17 mouse cellular contexts compared by ENCODE assay signal in genomic region chr2:160503597-160504393, GRCm38 (mm10).
DNase-seq lines count a peak whose midpoint lies in the region; ATAC-seq and TF ChIP-seq lines count a peak whose summit lies in the region.
"Had no signal": no experiment of that assay in that cellular context is flagged by ENCODE, and none has a peak within 500 bp of the region (broad histone marks: within the 10 kb centered on the region; RNA-seq: fewer than 3 reads in every experiment).

No protein-coding gene starts in this region.

- H3K4me3 ChIP-seq in hindbrain, embryonic 11.5 days (ENCODE audit: low read depth, low read length), result no peak overlapping the region
- H3K4me3 ChIP-seq in neural tube, embryonic 12.5 days, result no peak overlapping the region
- no peak overlapping the region for H3K4me3 ChIP-seq in liver, postnatal 0 days (ENCODE audit: low read depth, low read length)
- H3K4me3 ChIP-seq in lung, postnatal 0 days (ENCODE audit: low read depth, low read length), result no peak overlapping the region
- H3K4me3 ChIP-seq: heart, embryonic 12.5 days; midbrain, embryonic 10.5 days had no signal

- H3K4me1 ChIP-seq in hindbrain, embryonic 11.5 days (replicated peaks; ENCODE audit: control insufficient read depth, insufficient read depth, low read length), result no peaks in the 10 kb centered on the region
- H3K4me1 ChIP-seq in neural tube, embryonic 12.5 days, result peaks cover 9% of the 10 kb centered on the region
- H3K4me1 ChIP-seq in liver, postnatal 0 days (ENCODE audit: insufficient read depth), result no peaks in the 10 kb centered on the region
- H3K4me1 ChIP-seq in lung, postnatal 0 days (ENCODE audit: insufficient read depth, low read depth, low read length), result no peaks in the 10 kb centered on the region
- H3K4me1 ChIP-seq: heart, embryonic 12.5 days had no signal

- no peak overlapping the region for H3K27ac ChIP-seq in hindbrain, embryonic 11.5 days (ENCODE audit: low read depth, low read length)
- H3K27ac ChIP-seq in neural tube, embryonic 12.5 days, result no peak overlapping the region
- H3K27ac ChIP-seq in liver, postnatal 0 days (ENCODE audit: low read depth), result no peak overlapping the region
- no peak overlapping the region for H3K27ac ChIP-seq in lung, postnatal 0 days (ENCODE audit: low read length)
- H3K27ac ChIP-seq: midbrain, embryonic 10.5 days had no signal

- no peak for TF ChIP-seq EP300 in liver, postnatal 0 days (IDR thresholded peaks at IDR 0.05; ENCODE audit: low read depth)
- TF ChIP-seq EP300 in lung, postnatal 0 days (IDR thresholded peaks at IDR 0.05), result no peak

- WGBS in hindbrain, embryonic 11.5 days, result 42% methylated on average over 16 of the region's 16 CpGs
- WGBS in neural tube, embryonic 12.5 days, result 12% methylated on average over 16 of the region's 16 CpGs
- WGBS in liver, postnatal 0 days (ENCODE audit: insufficient replicate concordance), result 74% methylated on average over 16 of the region's 16 CpGs
- WGBS in lung, postnatal 0 days, result 63% methylated on average over 16 of the region's 16 CpGs

- H3K9me3 ChIP-seq in hindbrain, embryonic 11.5 days (ENCODE audit: control insufficient read depth, low read length), result no peaks in the 10 kb centered on the region
- H3K9me3 ChIP-seq in neural tube, embryonic 12.5 days, result no peaks in the 10 kb centered on the region
- H3K9me3 ChIP-seq in liver, postnatal 0 days (ENCODE audit: low read length), result no peaks in the 10 kb centered on the region
- H3K9me3 ChIP-seq in lung, postnatal 0 days (ENCODE audit: low read length), result no peaks in the 10 kb centered on the region
- H3K9me3 ChIP-seq: heart, embryonic 12.5 days; midbrain, embryonic 10.5 days had no signal

- peak; percentile 21 to 28 for DNase-seq in cerebellum, postnatal 10 days
- no peak for DNase-seq in cerebellum, adult 11-12 months
- DNase-seq in embryo, embryonic 10.5 days (ENCODE audit: low spot score), result peak; percentile 39
- DNase-seq in hindbrain, embryonic 11.5 days (ENCODE audit: low spot score), result peak; percentile 48
- DNase-seq in liver, postnatal 0 days, result no peak
- DNase-seq in lung, postnatal 0 days (ENCODE audit: low spot score), result no peak
- DNase-seq in spleen, adult 18-20 months, result no peak
- DNase-seq: cerebellum, postnatal 36 days; gastrocnemius, postnatal 36 days; heart, postnatal 36 days; kidney, postnatal 25 days; layer of hippocampus, adult 9-11 months; thymus, postnatal 25 days had no signal

- H3K4me2 ChIP-seq in hindbrain, embryonic 11.5 days (replicated peaks; ENCODE audit: low read depth, low read length), result no peak overlapping the region
- H3K4me2 ChIP-seq in neural tube, embryonic 12.5 days (replicated peaks), result 0 out of 2 replicates have a peak overlapping the region, but pooled peaks have one; percentile 2
- H3K4me2 ChIP-seq in liver, postnatal 0 days (ENCODE audit: low read depth, low read length), result no peak overlapping the region
- no peak overlapping the region for H3K4me2 ChIP-seq in lung, postnatal 0 days (replicated peaks; ENCODE audit: low read depth, low read length)
- H3K4me2 ChIP-seq: heart, embryonic 12.5 days had no signal

- no peaks in the 10 kb centered on the region for H3K36me3 ChIP-seq in hindbrain, embryonic 11.5 days (ENCODE audit: control insufficient read depth, insufficient read depth, low read length)
- H3K36me3 ChIP-seq in neural tube, embryonic 12.5 days, result no peaks in the 10 kb centered on the region
- no peaks in the 10 kb centered on the region for H3K36me3 ChIP-seq in liver, postnatal 0 days (replicated peaks; ENCODE audit: insufficient read depth, low read length)
- no peaks in the 10 kb centered on the region for H3K36me3 ChIP-seq in lung, postnatal 0 days (ENCODE audit: insufficient read depth, low read length)
- H3K36me3 ChIP-seq: heart, embryonic 12.5 days; midbrain, embryonic 10.5 days had no signal

- H3K27me3 ChIP-seq in hindbrain, embryonic 11.5 days (ENCODE audit: control insufficient read depth, insufficient read depth, low read length), result peaks cover 19% of the 10 kb centered on the region
- H3K27me3 ChIP-seq in neural tube, embryonic 12.5 days (replicated peaks), result peaks cover 81% of the 10 kb centered on the region
- 0 out of 2 replicates have a peak, but pooled peaks cover 2% of the 10 kb centered on the region for H3K27me3 ChIP-seq in liver, postnatal 0 days (ENCODE audit: insufficient read depth, low read length)
- H3K27me3 ChIP-seq in lung, postnatal 0 days (replicated peaks; ENCODE audit: insufficient read depth, low read length), result no peaks in the 10 kb centered on the region

- ATAC-seq in hindbrain, embryonic 11.5 days (ENCODE audit: low FRiP score), result peak; percentile 77
- ATAC-seq in neural tube, embryonic 12.5 days (ENCODE audit: low FRiP score, low read depth), result peak; percentile 61
- ATAC-seq in liver, postnatal 0 days, result no peak
- no peak for ATAC-seq in lung, postnatal 0 days
- ATAC-seq: intestine, embryonic 16.5 days had no signal

- no peak for TF ChIP-seq CTCF in liver, postnatal 0 days (IDR thresholded peaks at IDR 0.05; ENCODE audit: low read depth)
- TF ChIP-seq CTCF in lung, postnatal 0 days (IDR thresholded peaks at IDR 0.05), result no peak

- no peak overlapping the region for H3K9ac ChIP-seq in hindbrain, embryonic 11.5 days (ENCODE audit: low read depth, low read length)
- H3K9ac ChIP-seq in neural tube, embryonic 12.5 days, result no peak overlapping the region
- no peak overlapping the region for H3K9ac ChIP-seq in liver, postnatal 0 days (replicated peaks)
- no peak overlapping the region for H3K9ac ChIP-seq in lung, postnatal 0 days (replicated peaks; ENCODE audit: low read depth)
- H3K9ac ChIP-seq: heart, embryonic 12.5 days had no signal

Comparison
In these comparisons a context has a peak if more than half of its experiments do, and no peak if none do; other contexts are left out.
1. DNase-seq: peak in cerebellum, postnatal 10 days (2 of 2), embryo, embryonic 10.5 days (single experiment) and hindbrain, embryonic 11.5 days (single experiment); none in cerebellum, adult 11-12 months (single experiment), liver, postnatal 0 days (single experiment), lung, postnatal 0 days (single experiment) and spleen, adult 18-20 months (0 of 2).
2. ATAC-seq: peak in hindbrain, embryonic 11.5 days (single experiment) and neural tube, embryonic 12.5 days (single experiment); none in liver, postnatal 0 days (single experiment) and lung, postnatal 0 days (single experiment).